Mouse (Mus musculus) frontal cortex, postnatal 14 days (tissue): ENCODE measurements around the gene Ero1l.

Source experiments
- DNase-seq, 2 experiments: peaks; one replicate each; pipeline ENCODE4 v3.0.0; 2022; ENCODE audit warnings: low spot score in 2 of 2

The Ero1l gene

GRCm38 (mm10) chr14:45305852-45306251 is 12.7 kb downstream of the Ero1l start:
- DNase-seq, result no peak

GRCm38 (mm10) chr14:45304389-45304788 is 14.2 kb downstream of the Ero1l start:
- DNase-seq, result no peak

GRCm38 (mm10) chr14:45303939-45304338 is 14.6 kb downstream of the Ero1l start:
- no peak for DNase-seq

DNA sequence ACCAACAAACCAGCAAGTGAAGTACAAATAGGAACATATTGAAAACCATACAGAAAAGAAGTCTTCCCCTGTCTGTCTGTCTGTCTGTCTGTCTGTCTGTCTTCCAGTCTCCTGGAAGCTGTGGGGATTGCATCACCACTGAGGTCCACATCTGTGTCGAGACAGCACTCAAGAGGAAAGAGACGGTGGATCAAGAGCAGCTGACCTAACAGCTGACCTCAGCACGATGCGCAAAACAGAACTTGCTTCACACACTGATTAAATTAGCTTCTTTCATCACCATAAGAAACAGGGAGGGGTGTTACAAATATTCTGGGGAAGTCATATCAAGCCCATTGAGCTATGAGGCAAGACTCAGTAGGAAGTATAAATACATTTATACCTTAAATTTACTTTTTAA is 27.0 kb downstream of the Ero1l start:
- no peak for DNase-seq

DNA sequence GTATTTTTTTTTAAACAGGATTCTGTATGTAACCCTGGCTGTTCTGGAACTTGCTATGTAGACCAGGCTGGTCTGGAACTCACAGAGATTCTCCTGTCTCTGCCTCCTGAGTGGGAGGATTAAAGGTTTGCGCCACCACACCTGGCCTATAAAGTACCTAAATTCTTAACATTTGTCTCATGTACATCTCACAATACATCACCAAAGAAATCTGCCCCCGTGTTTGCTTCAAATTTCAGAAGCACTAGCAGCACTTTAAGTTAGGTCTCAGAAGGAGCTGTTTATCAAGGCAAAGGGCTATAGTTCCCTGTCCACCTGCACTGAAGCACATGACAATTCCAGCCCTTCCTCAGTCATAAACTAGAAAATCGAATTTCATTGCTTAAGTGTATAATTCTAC is 36.5 kb downstream of the Ero1l start:
- DNase-seq, result no peak

DNA sequence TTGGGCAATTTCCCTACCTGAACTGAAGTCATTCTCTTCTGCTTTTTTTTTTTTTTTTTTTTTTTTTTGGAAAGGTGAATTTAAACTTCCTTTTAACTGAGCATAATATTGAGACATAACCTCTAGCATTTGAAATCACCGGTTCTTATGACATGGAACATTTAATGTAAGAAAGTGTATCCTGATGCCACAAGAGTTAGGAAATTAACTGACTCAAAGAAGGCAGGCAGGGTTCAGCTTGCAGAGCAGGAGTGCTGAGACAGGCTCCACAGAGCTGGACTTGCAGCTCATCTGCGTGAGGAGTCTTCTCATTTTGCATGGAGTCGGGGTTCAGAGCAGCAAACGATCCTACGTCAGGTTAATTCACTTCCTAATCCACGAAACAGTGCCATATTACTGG is 42.8 kb downstream of the Ero1l start:
- DNase-seq, result no peak

- DNase-seq, result no peak
These were observed 54.6 kb downstream of the Ero1l start for GRCm38 (mm10) chr14:45263831-45264592.

DNA sequence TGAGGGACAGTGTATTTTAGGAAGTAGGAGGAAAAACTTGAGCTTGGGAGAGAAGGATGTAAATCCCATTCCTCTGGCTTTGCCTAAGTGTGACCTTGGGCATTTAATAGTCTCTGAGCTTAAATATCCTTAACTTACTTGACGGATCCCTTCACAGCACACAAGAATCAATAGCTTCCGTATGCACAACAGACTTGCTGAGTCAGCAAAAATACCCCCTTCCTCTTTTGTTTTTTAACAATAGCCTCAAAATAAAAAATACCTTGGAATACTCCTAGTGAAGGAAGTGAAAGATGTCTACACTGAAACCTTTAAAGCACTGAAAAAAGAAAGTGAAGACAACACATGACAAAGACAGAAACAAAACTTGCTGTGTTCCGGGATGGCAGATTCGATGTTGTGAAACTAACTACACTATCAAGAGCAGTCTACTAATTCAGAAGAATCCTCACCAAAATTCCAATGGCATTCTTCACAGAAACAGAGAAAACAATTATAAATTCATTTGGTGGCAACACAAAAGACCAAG is 67.0 kb downstream of the Ero1l start:
- DNase-seq, result no peak

DNA sequence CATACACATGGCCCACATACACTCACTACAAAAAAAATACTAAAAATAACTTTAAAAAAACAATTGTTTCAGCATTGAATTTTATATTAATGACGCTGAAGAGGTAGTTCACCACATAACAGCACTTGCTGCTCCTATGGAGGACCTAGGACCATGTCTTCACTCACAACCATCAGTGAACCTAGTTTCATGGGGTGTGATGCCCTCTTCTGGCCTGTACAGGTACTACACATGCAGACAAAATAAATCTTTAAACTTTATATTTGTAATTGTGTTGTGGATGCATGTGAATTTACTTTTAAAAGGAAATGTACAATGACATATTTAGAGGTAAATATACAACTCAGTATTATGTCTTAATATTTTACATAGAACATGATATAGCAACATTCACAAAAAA is 77.0 kb downstream of the Ero1l start:
- no peak for DNase-seq

GRCm38 (mm10) chr14:45239042-45239441 is 79.5 kb downstream of the Ero1l start:
- DNase-seq, result no peak
